Mouse (Mus musculus) spleen, adult 2 months (tissue): Measurements from ENCODE around the gene Apoc1. TPM values are rescaled to one million over a fixed set of nuclear protein-coding genes. Genes with fewer than 3 reads are reported as not detected.
A peak's percentile ranks its signal among the peaks of the same experiment; 100 is the strongest.

Experiments
- DNase-seq, 2 experiments: peaks; one replicate each; pipeline versions ENCODE4 v3.0.0 to v3.0.0-alpha.2; 2012 to 2021; ENCODE audit warnings: low spot score in 2 of 2, low read depth in 1 of 2
- H3K27ac ChIP-seq: fragments of 200-500 bp; 2 replicates; pipeline ENCODE4 v1.5.1; 2012; ENCODE audit warnings: low read length, inconsistent platforms; ENCODE audit not compliant: insufficient read depth
- H3K27me3 ChIP-seq: fragments of 200-500 bp; 2 replicates; pipeline ENCODE4 v1.6.1; 2012; ENCODE audit warnings: mild to moderate bottlenecking, moderate library complexity, low read length, inconsistent platforms; ENCODE audit not compliant: control insufficient read depth, insufficient read depth
- H3K36me3 ChIP-seq: fragments of 200-500 bp; 2 replicates; pipeline ENCODE4 v1.6.1; 2012; ENCODE audit warnings: mild to moderate bottlenecking, low read length, inconsistent platforms; ENCODE audit not compliant: control insufficient read depth, insufficient read depth
- H3K4me1 ChIP-seq: fragments of 200-500 bp; 2 replicates; pipeline ENCODE4 v1.6.1; 2011; ENCODE audit warnings: inconsistent platforms; ENCODE audit not compliant: control insufficient read depth, insufficient read depth, insufficient read length
- H3K4me3 ChIP-seq: fragments of 200-500 bp; 2 replicates; pipeline ENCODE4 v1.5.1; 2011; ENCODE audit warnings: mild to moderate bottlenecking, inconsistent platforms; ENCODE audit not compliant: insufficient read depth, insufficient read length; ENCODE audit errors: extremely low read depth
- CTCF ChIP-seq: fragments of 200-500 bp; IDR thresholded peaks from 2 replicates; pipeline ENCODE4 v1.5.1; 2011; ENCODE audit warnings: mild to moderate bottlenecking, inconsistent platforms; ENCODE audit not compliant: insufficient read depth, insufficient read length, insufficient replicate concordance; ENCODE audit errors: extremely low read depth
- POLR2A ChIP-seq: fragments of 200-500 bp; IDR thresholded peaks from 2 replicates; pipeline ENCODE4 v1.6.1; 2011; ENCODE audit warnings: low read depth, low read length, inconsistent platforms
- WGBS: fragments of 180-500 bp; shearing (Covaris S2); methylation state at CpG from one replicate; pipeline ENCODE4 v1.1.7; 2018; 5-methylcytosine and 5-hydroxymethylcytosine counted together
- polyA plus RNA-seq: library from polyadenylated mRNA; depleted of rRNA; stranded (reverse); fragments of >200 nt; gene quantifications from 2 replicates; pipeline ENCODE4 v1.2.3, GENCODE M21; 2012; rRNA removed

The Apoc1 gene
- polyA plus RNA-seq: 4.3 and 6.7 TPM in 2 replicates

GRCm38 (mm10) chr7:19691873-19692865 lies at the start of gene Apoc1:
TSS of gene Apoc1 (minus strand) at chr7:19692660.
- TF ChIP-seq CTCF (no peak), POLR2A (no peak)
- DNase-seq: no peak
- WGBS: 83% methylated on average over 28 of the region's 28 CpGs
- Histone ChIP-seq H3K27me3 (no peaks in the 10 kb centered on the region), H3K4me3 (no peak within 1 kb of the TSS), H3K36me3 (peaks cover 8% of the 10 kb centered on the region), H3K4me1 (no peaks in the 10 kb centered on the region; the same call in 1 of the 2 replicates), H3K27ac (peak within 1 kb of the TSS; percentile 28; the same call in 1 of the 2 replicates)

- Histone ChIP-seq H3K4me1 (no peaks in the 10 kb centered on the region), H3K27ac (no peak overlapping the region), H3K4me3 (no peak overlapping the region), H3K36me3 (no peaks in the 10 kb centered on the region), H3K27me3 (no peaks in the 10 kb centered on the region)
- WGBS: 45% methylated on average over 8 of the region's 8 CpGs
- DNase-seq: no peak
- no peak for TF ChIP-seq CTCF
- no peak for TF ChIP-seq POLR2A
These were observed 49.0 kb upstream of the Apoc1 start for GRCm38 (mm10) chr7:19741329-19742031.

- Histone ChIP-seq H3K36me3 (no peaks in the 10 kb centered on the region), H3K27me3 (no peaks in the 10 kb centered on the region), H3K4me1 (no peaks in the 10 kb centered on the region), H3K27ac (no peak overlapping the region), H3K4me3 (no peak overlapping the region)
- DNase-seq: no peak
- 61% methylated on average over 11 of the region's 11 CpGs for WGBS
- TF ChIP-seq CTCF (no peak), POLR2A (no peak)
These were observed 47.8 kb upstream of the Apoc1 start for GRCm38 (mm10) chr7:19740269-19740668.

- Histone ChIP-seq H3K27ac (no peak overlapping the region), H3K27me3 (no peaks in the 10 kb centered on the region), H3K4me3 (no peak overlapping the region), H3K36me3 (no peaks in the 10 kb centered on the region), H3K4me1 (no peaks in the 10 kb centered on the region)
- 92% methylated on average over 3 of the region's 3 CpGs for WGBS
- no peak for DNase-seq
- TF ChIP-seq POLR2A: no peak
- no peak for TF ChIP-seq CTCF
These were observed 46.3 kb upstream of the Apoc1 start for GRCm38 (mm10) chr7:19738771-19739170.

GRCm38 (mm10) chr7:19736389-19737057 lies 44.1 kb upstream of the Apoc1 start:
- Histone ChIP-seq H3K36me3 (no peaks in the 10 kb centered on the region), H3K4me1 (no peaks in the 10 kb centered on the region), H3K27me3 (no peaks in the 10 kb centered on the region), H3K4me3 (no peak overlapping the region), H3K27ac (no peak overlapping the region; the same call in 1 of the 2 replicates)
- TF ChIP-seq POLR2A: no peak
- TF ChIP-seq CTCF: no peak
- WGBS: 40% methylated on average over 16 of the region's 16 CpGs
- no peak for DNase-seq

- Histone ChIP-seq H3K27me3 (no peaks in the 10 kb centered on the region), H3K4me3 (no peak overlapping the region), H3K27ac (no peak overlapping the region), H3K4me1 (no peaks in the 10 kb centered on the region), H3K36me3 (no peaks in the 10 kb centered on the region)
- WGBS: 93% methylated on average over 10 of the region's 10 CpGs
- no peak for DNase-seq
- TF ChIP-seq CTCF (no peak), POLR2A (no peak)
These were observed 41.8 kb upstream of the Apoc1 start for GRCm38 (mm10) chr7:19734178-19734666.
